Mouse (Mus musculus): ENCODE results near the gene Rps6ka5.

GRCm38 (mm10) chr12:100519684-100520076 is 207.1 kb downstream of the Rps6ka5 start:
- TF ChIP-seq CTCF (IDR thresholded peaks at IDR 0.05; ENCODE audit: borderline replicate concordance, control insufficient read depth, extremely low read depth, insufficient read depth, low read length, poor library complexity) (no peak), POLR2A (IDR thresholded peaks at IDR 0.05; ENCODE audit: control insufficient read depth, extremely low read depth, insufficient read depth, low read length, poor library complexity) (no peak)
